Mouse (Mus musculus) myocyte (in vitro differentiated cells): ENCODE data around the gene Lnx2.

Experiments
- E2F4 ChIP-seq: IDR thresholded peaks from one replicate; pipeline ENCODE4 v1.6.1; 2011; ENCODE audit warnings: mild to moderate bottlenecking, control low read depth, moderate library complexity; ENCODE audit not compliant: insufficient read depth
- POLR2A ChIP-seq: IDR thresholded peaks from one replicate; pipeline ENCODE4 v1.6.1; 2011; ENCODE audit warnings: low read depth, mild to moderate bottlenecking, control low read depth, moderate library complexity; ENCODE audit not compliant: insufficient read length
- POLR2AphosphoS2 ChIP-seq: IDR thresholded peaks from one replicate; pipeline ENCODE4 v1.6.1; 2011; ENCODE audit warnings: low read depth, control low read depth; ENCODE audit not compliant: insufficient read length
- USF1 ChIP-seq: IDR thresholded peaks from one replicate; pipeline ENCODE4 v1.6.1; 2011; ENCODE audit warnings: low read depth, mild to moderate bottlenecking, control low read depth, moderate library complexity

- TF ChIP-seq POLR2A, result no peak
- TF ChIP-seq USF1, result no peak
- no peak for TF ChIP-seq POLR2AphosphoS2
- TF ChIP-seq E2F4, result no peak
Observed at GRCm38 (mm10) chr5:147021546-147022265, 54.7 kb downstream of the Lnx2 start.
